Mouse (Mus musculus) A20 (cell line): ENCODE measurements around the gene Gramd4.
"Not testable (repeated sequence)": the region's sequence is repeated elsewhere in the genome, so short reads cannot be mapped to it uniquely, and the experiment has no call there.

Experiments used
- DNase-seq: peaks from one replicate; pipeline ENCODE4 v3.0.0-alpha.2; 2011; ENCODE audit warnings: low read depth, low spot score

Gramd4 gene

GRCm38 (mm10) chr15:86164718-86165345, 107.3 kb downstream of the Gramd4 start:
- no peak for DNase-seq

- no peak for DNase-seq
Observed at GRCm38 (mm10) chr15:86165811-86166590, 108.5 kb downstream of the Gramd4 start.

- no peak for DNase-seq
Observed at GRCm38 (mm10) chr15:86167032-86167655, 109.6 kb downstream of the Gramd4 start.

GRCm38 (mm10) chr15:86167787-86168504, 110.5 kb downstream of the Gramd4 start:
- DNase-seq = no peak

GRCm38 (mm10) chr15:86168505-86168867, 111.0 kb downstream of the Gramd4 start:
- no peak for DNase-seq

GRCm38 (mm10) chr15:86168941-86169816, 111.7 kb downstream of the Gramd4 start:
- DNase-seq = no peak

GRCm38 (mm10) chr15:86169817-86170110, 112.3 kb downstream of the Gramd4 start:
- DNase-seq = no peak

- peak; percentile 37 for DNase-seq
Observed at GRCm38 (mm10) chr15:86171316-86171715, 113.8 kb downstream of the Gramd4 start.

GRCm38 (mm10) chr15:86172124-86172523, 114.6 kb downstream of the Gramd4 start:
- DNase-seq = no peak

- no peak for DNase-seq
Observed at GRCm38 (mm10) chr15:86172526-86172925, 115.0 kb downstream of the Gramd4 start.

- peak; percentile 87 for DNase-seq
Observed at GRCm38 (mm10) chr15:86173136-86173985, 115.9 kb downstream of the Gramd4 start.

GRCm38 (mm10) chr15:86175253-86176050, 118.0 kb downstream of the Gramd4 start:
- DNase-seq = peak; percentile 76

GRCm38 (mm10) chr15:86176166-86176565, 118.7 kb downstream of the Gramd4 start:
- no peak for DNase-seq

GRCm38 (mm10) chr15:86176771-86177702, 119.5 kb downstream of the Gramd4 start:
- DNase-seq = no peak

- not testable (repeated sequence) for DNase-seq
Observed at GRCm38 (mm10) chr15:86177703-86178251, 120.3 kb downstream of the Gramd4 start.

GRCm38 (mm10) chr15:86178594-86178993, 121.1 kb downstream of the Gramd4 start:
- DNase-seq = no peak

GRCm38 (mm10) chr15:86180427-86180826, 122.9 kb downstream of the Gramd4 start:
- DNase-seq = peak; percentile 91

- not testable (repeated sequence) for DNase-seq
Observed at GRCm38 (mm10) chr15:86181321-86181720, 123.8 kb downstream of the Gramd4 start.
